ENCODE assay signal across 8 mouse cellular contexts in genomic region chr15:93594296-93594887, GRCm38 (mm10). TPM values are rescaled to one million over a fixed set of nuclear protein-coding genes. Genes with fewer than 3 reads are reported as not detected.
DNase-seq lines count a peak whose midpoint lies in the region; ATAC-seq lines count a peak whose summit lies in the region.

No protein-coding gene starts in this region.

- ATAC-seq in kidney, embryonic 16.5 days (ENCODE audit: low FRiP score, low TSS enrichment) = no peak
- no peak for ATAC-seq in hindbrain, embryonic 12.5 days (ENCODE audit: low FRiP score)

- H3K27ac ChIP-seq in kidney, embryonic 16.5 days (ENCODE audit: low read length) = peak overlapping the region; percentile 96
- no peak overlapping the region for H3K27ac ChIP-seq in hindbrain, embryonic 12.5 days
- 0 out of 2 replicates have a peak overlapping the region, but pooled peaks have one; percentile 13 for H3K27ac ChIP-seq in midbrain, embryonic 10.5 days (replicated peaks)

- H3K9me3 ChIP-seq in kidney, embryonic 16.5 days (ENCODE audit: low read length) = no peaks in the 10 kb centered on the region
- H3K9me3 ChIP-seq in hindbrain, embryonic 12.5 days (replicated peaks) = no peaks in the 10 kb centered on the region
- H3K9me3 ChIP-seq in midbrain, embryonic 10.5 days (replicated peaks) = no peaks in the 10 kb centered on the region

- H3K36me3 ChIP-seq in kidney, embryonic 16.5 days (ENCODE audit: insufficient read depth, low read length) = no peaks in the 10 kb centered on the region
- H3K36me3 ChIP-seq in hindbrain, embryonic 12.5 days = no peaks in the 10 kb centered on the region
- no peaks in the 10 kb centered on the region for H3K36me3 ChIP-seq in midbrain, embryonic 10.5 days

- peak overlapping the region; percentile 97 for H3K9ac ChIP-seq in kidney, embryonic 16.5 days (replicated peaks; ENCODE audit: low read length)
- 0 out of 2 replicates have a peak overlapping the region, but pooled peaks have one; percentile 29 for H3K9ac ChIP-seq in hindbrain, embryonic 12.5 days

- no peaks in the 10 kb centered on the region for H3K27me3 ChIP-seq in kidney, embryonic 16.5 days (ENCODE audit: insufficient read depth, low read length)
- no peaks in the 10 kb centered on the region for H3K27me3 ChIP-seq in hindbrain, embryonic 12.5 days
- peaks cover 43% of the 10 kb centered on the region for H3K27me3 ChIP-seq in midbrain, embryonic 10.5 days (ENCODE audit: low read depth, poor library complexity, severe bottlenecking)

- no peak for DNase-seq in kidney, adult 11 months
- peak; percentile 47 for DNase-seq in embryo, embryonic 9.5 days (ENCODE audit: extremely low spot score)
- no peak for DNase-seq in midbrain, embryonic 10.5 days (ENCODE audit: low spot score)
- no peak for DNase-seq in layer of hippocampus, adult 9-10 months (ENCODE audit: low spot score)
- DNase-seq in urinary bladder, adult 18-20 months (ENCODE audit: low spot score in 2 of 2) = no peak
- DNase-seq in T-cell, adult 2 months (ENCODE audit: low spot score) = no peak

- WGBS in kidney, embryonic 16.5 days = 7% methylated on average over 10 of the region's 10 CpGs
- 25% methylated on average over 10 of the region's 10 CpGs for WGBS in hindbrain, embryonic 12.5 days
- 42% methylated on average over 10 of the region's 10 CpGs for WGBS in midbrain, embryonic 10.5 days

- H3K4me1 ChIP-seq in kidney, embryonic 16.5 days (ENCODE audit: insufficient read depth, low read length) = peaks cover 45% of the 10 kb centered on the region
- peaks cover 25% of the 10 kb centered on the region for H3K4me1 ChIP-seq in hindbrain, embryonic 12.5 days
- peaks cover 43% of the 10 kb centered on the region for H3K4me1 ChIP-seq in midbrain, embryonic 10.5 days

- peak overlapping the region; percentile 89 for H3K4me2 ChIP-seq in kidney, embryonic 16.5 days (replicated peaks; ENCODE audit: low read depth, low read length)
- H3K4me2 ChIP-seq in hindbrain, embryonic 12.5 days (replicated peaks) = peak overlapping the region; percentile 90

- peak overlapping the region; percentile 90 for H3K4me3 ChIP-seq in kidney, embryonic 16.5 days (ENCODE audit: low read length)
- peak overlapping the region; percentile 90 for H3K4me3 ChIP-seq in hindbrain, embryonic 12.5 days
- peak overlapping the region; percentile 80 for H3K4me3 ChIP-seq in midbrain, embryonic 10.5 days

RNA-seq across cellular contexts. Expression of gene Prickle1, which starts 1.3 kb away (rescaled TPM):
- polyA plus RNA-seq in kidney, embryonic 16.5 days (2015; fragmentation: Nextera tagmentation; extraction: Ambion mirVana) = 28.5 and 31.3 TPM in 2 replicates
- polyA plus RNA-seq in hindbrain, embryonic 12.5 days (2016; fragmentation: Nextera tagmentation; extraction: Ambion mirVana) = 24.6 and 27.9 TPM in 2 replicates
- 10.8 and 14.6 TPM in 2 replicates for polyA plus RNA-seq in midbrain, embryonic 10.5 days (2016; fragmentation: Nextera tagmentation; extraction: Ambion mirVana)
